Mouse (Mus musculus) gastrocnemius, postnatal 4 days (tissue): ENCODE measurements around the gene Vmn1r29. TPM values are rescaled to one million over a fixed set of nuclear protein-coding genes. Genes with fewer than 3 reads are reported as not detected.
"Not testable (repeated sequence)": the region's sequence is repeated elsewhere in the genome, so short reads cannot be mapped to it uniquely, and the experiment has no call there.

Experiments
- DNase-seq, 2 experiments: peaks; one replicate each; pipeline ENCODE4 v3.0.0; 2021 to 2022; ENCODE audit warnings: low spot score in 2 of 2, mixed read lengths in 2 of 2
- long read RNA-seq, 2 experiments: library from polyadenylated mRNA; stranded (forward); transcript quantifications; one replicate each; pipeline ENCODE4 v2.0.0; 2021
- total RNA-seq, 2 experiments: library from RNA; stranded (reverse); gene quantifications; 2 replicates each; pipeline ENCODE4 v1.2.3; 2021

The Vmn1r29 gene
- total RNA-seq: not detected
- long read RNA-seq, experiment 1: 0 reads
- long read RNA-seq, experiment 2: 0 reads

GRCm38 (mm10) chr6:58301249-58301648 is at the start of gene Vmn1r29:
TSS of gene Vmn1r29 (plus strand) at chr6:58301549.
- no peak for DNase-seq

GRCm38 (mm10) chr6:58261737-58262136 is 39.6 kb upstream of the Vmn1r29 start, which contains the start of gene Vmn1r28:
TSS of gene Vmn1r28 (plus strand) at chr6:58262037.
- DNase-seq: no peak

- not testable (repeated sequence) for DNase-seq
Measured at GRCm38 (mm10) chr6:58279661-58280060, 21.7 kb upstream of the Vmn1r29 start.

GRCm38 (mm10) chr6:58292201-58292600 is 9.1 kb upstream of the Vmn1r29 start:
- DNase-seq: no peak

- not testable (repeated sequence) for DNase-seq
Measured at GRCm38 (mm10) chr6:58298511-58298910, 2.8 kb upstream of the Vmn1r29 start.

GRCm38 (mm10) chr6:58330686-58331085 is 29.3 kb downstream of the Vmn1r29 start:
- DNase-seq: not testable (repeated sequence)

Other genes starting within 250 kb of the Vmn1r29 start
- not detected for gene Vmn1r27, start 82.7 kb upstream of the Vmn1r29 start, total RNA-seq
- gene Vmn1r28, start 39.5 kb upstream of the Vmn1r29 start, total RNA-seq: not detected
- gene Vmn1r30, start 141.8 kb downstream of the Vmn1r29 start, total RNA-seq: not detected
- gene Vmn1r31, start 173.8 kb downstream of the Vmn1r29 start, total RNA-seq: not detected